Mouse (Mus musculus): ENCODE results near the gene Nos1ap.

Nos1ap gene

DNA sequence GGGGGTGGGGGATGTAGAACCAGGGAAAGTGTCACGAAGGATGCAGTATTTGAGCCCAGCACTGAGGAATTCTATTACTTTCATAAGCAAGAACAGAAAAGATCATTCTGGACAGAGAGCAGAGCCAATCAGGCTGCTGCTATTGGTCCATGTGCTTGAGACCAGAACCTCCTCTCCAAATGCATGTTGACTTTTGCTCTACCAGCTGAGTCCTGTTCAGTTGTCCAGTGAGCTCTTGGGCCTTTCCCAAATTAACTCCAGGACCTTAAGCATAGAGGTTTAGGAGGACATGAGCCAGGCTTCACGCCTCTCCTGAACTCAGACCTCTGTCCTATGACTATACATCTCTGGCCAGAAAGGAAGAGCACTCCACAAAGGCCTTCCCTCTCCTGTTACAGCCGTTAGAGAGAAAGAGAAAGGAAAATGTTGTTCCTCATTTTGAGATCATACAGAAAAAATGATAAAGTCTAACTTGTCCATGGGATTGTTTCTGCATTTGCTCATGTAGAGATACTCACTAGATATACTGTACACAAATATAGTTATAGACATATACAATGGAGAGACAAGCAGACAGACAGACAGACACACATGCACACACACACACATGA lies 18.9 kb upstream of the Nos1ap start:
- DNase-seq (ENCODE audit: low read depth, low spot score): no peak
- H3K36me3 ChIP-seq (ENCODE audit: control insufficient read depth, insufficient read depth, low read length, poor library complexity, severe bottlenecking): no peaks in the 10 kb centered on the region
- H3K27me3 ChIP-seq (ENCODE audit: control insufficient read depth, insufficient read depth, low read length, poor library complexity, severe bottlenecking): no peaks in the 10 kb centered on the region

DNA sequence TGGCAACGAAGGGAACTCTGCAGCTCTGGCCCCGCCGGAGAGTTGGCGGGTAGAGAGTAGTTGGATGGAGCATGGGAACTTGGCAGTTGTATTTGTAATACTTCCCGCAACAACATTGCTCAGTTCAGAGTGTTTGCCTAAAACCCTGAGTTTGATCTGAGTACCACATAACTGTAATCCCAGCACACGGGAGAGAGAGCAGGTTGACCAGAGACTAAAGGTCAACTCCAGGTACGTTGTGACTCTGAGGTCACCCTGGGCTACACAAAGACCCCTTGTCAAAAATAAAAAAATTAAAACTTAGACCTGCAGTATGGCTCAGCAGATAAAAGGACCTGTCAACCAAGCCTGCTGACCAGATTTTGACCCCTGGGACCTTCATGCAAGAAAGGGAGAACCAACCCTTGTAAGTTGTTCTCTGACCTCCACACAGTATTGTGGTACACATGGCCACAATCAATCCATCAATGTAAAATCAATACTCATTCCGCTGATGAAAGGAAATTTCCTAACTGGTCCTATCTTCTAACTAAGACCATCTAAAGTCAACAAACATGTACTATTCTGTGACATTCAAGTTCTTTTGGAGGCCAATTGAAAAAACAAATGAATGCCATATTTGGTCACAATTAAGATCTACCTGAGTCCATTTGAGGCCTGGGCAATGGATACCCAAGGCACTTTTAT lies 17.7 kb upstream of the Nos1ap start:
- DNase-seq (ENCODE audit: low read depth, low spot score): no peak
- Histone ChIP-seq H3K36me3 (ENCODE audit: control insufficient read depth, insufficient read depth, low read length, poor library complexity, severe bottlenecking) (no peaks in the 10 kb centered on the region), H3K27me3 (ENCODE audit: control insufficient read depth, insufficient read depth, low read length, poor library complexity, severe bottlenecking) (no peaks in the 10 kb centered on the region)

DNA sequence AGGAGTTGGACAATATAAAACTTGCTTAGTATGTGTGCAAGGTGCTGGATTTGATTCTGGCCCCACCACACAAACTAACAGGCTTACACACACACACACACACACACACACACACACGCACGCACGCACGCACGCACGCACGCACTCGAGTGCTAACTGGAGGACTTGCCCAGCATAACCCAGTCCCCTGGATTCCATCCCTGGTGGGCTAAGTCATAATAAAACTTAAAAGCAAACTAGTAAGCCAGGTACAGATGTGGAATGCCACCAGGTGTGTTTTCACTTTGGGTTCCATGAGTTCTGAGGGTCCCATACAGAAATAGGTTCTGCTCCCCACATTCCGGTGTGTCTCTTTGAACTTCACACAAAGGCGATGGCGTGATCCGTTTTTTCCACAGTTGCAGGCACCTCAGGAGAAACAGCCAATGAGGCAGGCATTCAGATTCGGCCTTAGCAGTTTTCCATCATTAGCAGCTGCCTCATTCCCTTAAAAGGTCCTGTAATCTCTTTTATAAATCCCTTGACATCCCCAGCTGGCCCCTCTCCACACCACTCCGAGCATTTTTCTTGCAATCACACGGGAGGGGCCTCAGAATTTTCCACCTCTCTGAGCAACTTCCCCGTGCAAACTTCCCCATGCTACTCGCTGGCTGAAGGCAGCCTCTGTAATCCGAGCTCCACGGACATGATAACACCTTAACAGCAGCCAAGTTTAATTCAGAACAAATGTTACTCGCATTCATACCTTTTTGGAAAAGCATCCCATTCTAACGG lies 15.8 kb upstream of the Nos1ap start:
- Histone ChIP-seq H3K36me3 (ENCODE audit: control insufficient read depth, insufficient read depth, low read length, poor library complexity, severe bottlenecking) (no peaks in the 10 kb centered on the region), H3K27me3 (ENCODE audit: control insufficient read depth, insufficient read depth, low read length, poor library complexity, severe bottlenecking) (no peaks in the 10 kb centered on the region)
- DNase-seq (ENCODE audit: low read depth, low spot score): no peak

DNA sequence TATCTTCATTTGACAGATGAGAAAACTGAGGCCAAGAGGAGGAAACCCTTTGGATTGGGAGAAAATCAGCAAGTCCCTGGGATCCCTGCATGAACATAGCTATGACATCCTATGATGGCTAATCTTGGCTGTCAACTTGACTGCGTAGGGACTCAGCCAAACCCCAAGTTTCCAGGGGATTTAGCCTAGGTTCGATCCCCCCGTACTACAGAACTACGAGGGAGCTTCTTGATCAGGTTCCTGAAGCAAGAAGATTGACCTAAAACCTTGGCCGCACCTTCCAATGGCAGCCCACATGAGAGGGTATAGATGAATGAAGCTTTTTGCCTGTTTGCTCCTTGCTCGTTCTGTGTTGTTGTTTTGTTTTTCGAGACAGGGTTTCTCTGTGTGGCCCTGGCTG lies 4.9 kb upstream of the Nos1ap start:
- DNase-seq (ENCODE audit: low read depth, low spot score): no peak
- H3K36me3 ChIP-seq (ENCODE audit: control insufficient read depth, insufficient read depth, low read length, poor library complexity, severe bottlenecking): no peaks in the 10 kb centered on the region

DNA sequence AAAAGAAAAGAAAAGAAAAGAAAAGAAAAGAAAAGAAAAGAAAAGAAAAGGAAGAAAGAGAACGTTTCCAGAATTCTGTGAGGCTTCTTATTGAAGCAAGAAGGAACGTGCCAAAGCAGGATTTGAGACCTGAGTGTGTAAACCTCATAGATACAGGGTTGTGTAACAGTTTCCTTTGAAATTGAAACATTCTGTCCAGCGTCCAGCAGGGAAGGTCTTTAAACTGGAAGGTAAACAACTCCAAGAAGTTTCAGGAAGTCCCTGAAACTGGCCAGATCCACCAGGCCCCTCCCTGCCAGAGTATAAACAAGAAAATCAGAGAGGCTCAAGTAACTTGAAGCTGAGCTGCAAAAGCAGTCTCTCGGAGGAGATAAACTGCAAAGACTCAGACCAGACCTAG lies 870 bp upstream of the Nos1ap start:
- Histone ChIP-seq H3K27me3 (ENCODE audit: control insufficient read depth, insufficient read depth, low read length, poor library complexity, severe bottlenecking) (no peaks in the 10 kb centered on the region), H3K36me3 (ENCODE audit: control insufficient read depth, insufficient read depth, low read length, poor library complexity, severe bottlenecking) (no peaks in the 10 kb centered on the region)
- no peak for DNase-seq (ENCODE audit: low read depth, low spot score)

More for the DNA sequence above, 4.9 kb upstream of the Nos1ap start:
- H3K27me3 ChIP-seq (ENCODE audit: control insufficient read depth, insufficient read depth, low read length, poor library complexity, severe bottlenecking): no peaks in the 10 kb centered on the region

DNA sequence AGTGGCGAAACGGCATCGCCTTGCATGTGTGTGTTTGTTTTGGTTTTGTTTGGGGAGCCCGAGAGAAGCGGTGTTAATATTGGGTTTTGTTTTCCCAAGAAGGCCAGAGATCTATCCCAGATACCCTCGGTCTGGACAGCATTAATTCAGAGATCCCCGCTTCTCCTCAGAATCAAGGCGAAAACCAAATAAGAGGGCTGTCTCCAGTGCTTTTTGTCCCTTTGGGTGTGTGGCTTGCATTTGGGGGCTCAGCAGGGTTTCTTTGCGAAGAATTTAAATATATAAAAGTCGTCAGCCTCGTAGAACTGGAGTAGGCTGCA lies 340 bp upstream of the Nos1ap start:
- no peaks in the 10 kb centered on the region for H3K27me3 ChIP-seq (ENCODE audit: control insufficient read depth, insufficient read depth, low read length, poor library complexity, severe bottlenecking)
- no peak for DNase-seq (ENCODE audit: low read depth, low spot score)
- H3K36me3 ChIP-seq (ENCODE audit: control insufficient read depth, insufficient read depth, low read length, poor library complexity, severe bottlenecking): no peaks in the 10 kb centered on the region

DNA sequence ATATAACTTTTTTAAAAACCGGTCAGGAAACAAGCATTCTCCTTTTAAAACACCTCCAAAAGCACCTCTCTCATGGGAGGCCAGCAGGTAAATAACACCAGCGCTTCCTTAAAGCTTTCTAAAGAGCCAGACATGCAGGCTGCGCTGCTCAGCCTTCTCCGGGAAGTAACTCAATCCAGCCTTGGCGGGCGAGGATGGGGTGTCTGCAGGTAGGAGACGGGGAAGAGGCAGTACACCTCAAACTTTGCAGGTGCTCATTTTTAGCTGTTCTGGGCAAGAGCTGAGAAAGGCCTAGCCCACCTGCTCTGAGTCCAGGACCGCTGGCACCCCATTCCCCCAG lies 812 bp downstream of the Nos1ap start:
- no peak for DNase-seq (ENCODE audit: low read depth, low spot score)
- no peaks in the 10 kb centered on the region for H3K27me3 ChIP-seq (ENCODE audit: control insufficient read depth, insufficient read depth, low read length, poor library complexity, severe bottlenecking)
- no peaks in the 10 kb centered on the region for H3K36me3 ChIP-seq (ENCODE audit: control insufficient read depth, insufficient read depth, low read length, poor library complexity, severe bottlenecking)

DNA sequence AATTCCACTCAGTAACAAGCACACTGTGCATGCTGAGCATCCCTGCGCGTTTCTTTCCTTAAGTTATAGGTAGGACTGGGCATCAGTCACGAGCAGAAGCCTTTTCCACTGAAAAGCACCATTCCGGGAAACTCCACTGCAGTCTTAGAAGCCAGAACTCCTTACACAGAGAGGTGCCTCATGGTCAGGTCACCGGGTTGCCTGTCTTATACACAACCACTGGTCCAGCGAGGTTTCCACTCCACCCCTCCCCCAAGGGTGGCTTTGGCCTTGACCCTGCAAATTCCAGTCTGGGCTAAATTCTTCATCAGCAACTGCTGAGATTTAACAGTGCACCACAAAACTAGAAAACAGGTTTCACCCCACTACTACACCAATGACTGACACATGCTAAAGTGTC lies 1.3 kb downstream of the Nos1ap start:
- DNase-seq (ENCODE audit: low read depth, low spot score): no peak
- H3K27me3 ChIP-seq (ENCODE audit: control insufficient read depth, insufficient read depth, low read length, poor library complexity, severe bottlenecking): no peaks in the 10 kb centered on the region
- no peaks in the 10 kb centered on the region for H3K36me3 ChIP-seq (ENCODE audit: control insufficient read depth, insufficient read depth, low read length, poor library complexity, severe bottlenecking)

DNA sequence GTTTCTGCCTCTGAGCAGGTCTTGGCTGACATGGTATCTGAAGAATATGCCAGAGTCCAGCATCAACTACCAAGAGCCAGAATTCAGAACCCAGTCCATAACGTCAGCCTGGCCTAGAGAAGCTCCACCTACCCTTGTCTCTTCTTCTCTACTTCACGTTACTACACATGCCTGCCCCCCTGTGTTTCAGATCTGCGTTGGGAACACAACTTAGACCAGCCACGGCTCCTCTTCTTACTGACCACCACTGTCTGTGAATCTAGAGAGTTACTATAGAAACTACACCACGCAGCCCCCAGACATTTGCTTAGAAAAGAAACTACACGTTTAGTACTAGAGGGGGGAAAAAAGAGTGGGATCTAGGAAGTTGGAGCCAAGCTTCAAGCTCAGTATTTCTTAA lies 2.9 kb downstream of the Nos1ap start:
- no peak for DNase-seq (ENCODE audit: low read depth, low spot score)
- H3K27me3 ChIP-seq (ENCODE audit: control insufficient read depth, insufficient read depth, low read length, poor library complexity, severe bottlenecking): no peaks in the 10 kb centered on the region
- no peaks in the 10 kb centered on the region for H3K36me3 ChIP-seq (ENCODE audit: control insufficient read depth, insufficient read depth, low read length, poor library complexity, severe bottlenecking)

DNA sequence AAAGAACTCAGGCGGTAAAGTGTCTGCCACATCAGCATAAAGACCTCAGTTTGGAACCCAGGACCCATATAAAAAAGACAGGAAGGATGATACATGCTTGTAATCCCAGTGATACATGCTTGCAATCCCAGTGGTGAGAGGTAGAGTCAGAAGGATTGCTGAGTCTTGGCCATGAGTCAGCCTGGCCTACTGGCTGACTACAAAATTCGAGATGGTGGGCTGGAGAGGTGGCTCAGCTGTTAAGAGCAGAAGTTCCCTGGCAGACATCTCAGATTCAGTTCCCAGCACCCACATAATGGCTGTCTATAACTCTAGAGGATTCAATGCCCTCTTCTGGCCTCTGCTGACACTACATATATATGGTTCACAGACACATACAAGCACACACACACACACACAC lies 5.7 kb downstream of the Nos1ap start:
- no peak for DNase-seq (ENCODE audit: low read depth, low spot score)
- Histone ChIP-seq H3K27me3 (ENCODE audit: control insufficient read depth, insufficient read depth, low read length, poor library complexity, severe bottlenecking) (no peaks in the 10 kb centered on the region), H3K36me3 (ENCODE audit: control insufficient read depth, insufficient read depth, low read length, poor library complexity, severe bottlenecking) (no peaks in the 10 kb centered on the region)

DNA sequence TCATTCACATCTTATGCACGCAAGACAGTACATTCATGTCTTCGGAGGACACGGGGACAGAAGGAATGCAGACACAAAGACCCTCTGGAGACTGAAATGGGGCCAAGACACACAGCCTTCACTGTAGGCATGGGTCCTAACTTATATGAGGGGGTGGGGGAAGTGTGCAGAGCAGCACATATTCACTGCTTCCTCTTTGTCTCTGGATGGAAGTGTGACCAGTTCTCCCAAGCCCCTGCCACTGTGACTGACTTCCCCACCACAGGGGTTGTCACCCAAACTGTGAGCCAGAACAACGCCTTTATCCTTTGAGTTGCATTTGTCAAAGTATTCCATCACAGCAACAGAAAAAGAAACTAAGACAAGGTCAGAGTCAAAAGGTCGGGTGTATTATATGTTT lies 7.3 kb downstream of the Nos1ap start:
- Histone ChIP-seq H3K27me3 (ENCODE audit: control insufficient read depth, insufficient read depth, low read length, poor library complexity, severe bottlenecking) (no peaks in the 10 kb centered on the region), H3K36me3 (ENCODE audit: control insufficient read depth, insufficient read depth, low read length, poor library complexity, severe bottlenecking) (no peaks in the 10 kb centered on the region)
- no peak for DNase-seq (ENCODE audit: low read depth, low spot score)

DNA sequence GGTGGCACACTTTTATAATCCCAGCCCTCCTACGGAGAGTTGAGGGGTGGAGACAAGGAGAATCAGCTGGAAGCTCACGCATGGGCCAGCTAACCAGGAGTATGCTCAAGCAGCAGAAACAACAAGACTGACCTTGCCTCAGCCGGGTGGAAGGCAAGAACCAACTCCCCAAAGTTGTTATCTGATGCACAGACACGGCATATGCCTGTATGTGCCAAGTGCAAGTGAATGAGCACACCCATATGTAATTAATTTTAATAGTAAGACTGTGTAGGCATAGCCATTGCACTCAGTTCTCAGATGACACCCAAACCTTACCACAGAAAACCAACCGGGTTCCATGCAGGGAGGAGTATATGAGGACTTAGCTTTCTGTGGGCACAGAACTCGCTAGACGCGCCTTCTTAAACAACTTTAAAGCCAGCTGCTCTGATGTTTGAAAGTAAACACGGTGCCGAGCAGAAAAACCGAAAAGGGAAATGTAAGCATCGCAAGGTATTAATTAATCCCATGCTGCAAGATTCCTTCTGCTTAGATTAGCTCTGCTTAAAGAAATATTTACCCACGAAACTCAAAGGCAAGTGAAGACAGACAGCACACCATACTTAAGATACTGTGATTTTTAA lies 9.1 kb downstream of the Nos1ap start:
- no peaks in the 10 kb centered on the region for H3K27me3 ChIP-seq (ENCODE audit: control insufficient read depth, insufficient read depth, low read length, poor library complexity, severe bottlenecking)
- DNase-seq (ENCODE audit: low read depth, low spot score): no peak
- no peaks in the 10 kb centered on the region for H3K36me3 ChIP-seq (ENCODE audit: control insufficient read depth, insufficient read depth, low read length, poor library complexity, severe bottlenecking)

DNA sequence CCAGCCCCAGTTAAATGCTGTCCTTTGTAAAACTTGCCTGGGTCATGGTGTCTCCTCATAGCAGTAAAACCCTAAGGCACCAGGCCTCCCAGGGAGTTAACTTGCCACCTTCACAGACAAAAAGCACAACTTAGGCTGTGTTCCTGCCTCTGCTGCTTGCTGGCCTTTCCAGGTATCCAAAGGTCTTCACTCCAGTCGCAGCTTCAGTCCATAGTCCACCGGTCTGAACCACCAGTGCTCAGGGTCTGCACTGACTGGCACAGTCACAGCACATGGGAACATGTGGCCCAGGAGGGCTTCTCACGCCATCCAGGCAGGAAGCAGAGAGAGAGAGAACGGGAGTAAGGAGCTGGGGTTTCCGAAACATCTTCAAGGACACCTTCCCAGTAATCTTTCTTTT lies 10.2 kb downstream of the Nos1ap start:
- Histone ChIP-seq H3K36me3 (ENCODE audit: control insufficient read depth, insufficient read depth, low read length, poor library complexity, severe bottlenecking) (no peaks in the 10 kb centered on the region), H3K27me3 (ENCODE audit: control insufficient read depth, insufficient read depth, low read length, poor library complexity, severe bottlenecking) (no peaks in the 10 kb centered on the region)
- DNase-seq (ENCODE audit: low read depth, low spot score): no peak

DNA sequence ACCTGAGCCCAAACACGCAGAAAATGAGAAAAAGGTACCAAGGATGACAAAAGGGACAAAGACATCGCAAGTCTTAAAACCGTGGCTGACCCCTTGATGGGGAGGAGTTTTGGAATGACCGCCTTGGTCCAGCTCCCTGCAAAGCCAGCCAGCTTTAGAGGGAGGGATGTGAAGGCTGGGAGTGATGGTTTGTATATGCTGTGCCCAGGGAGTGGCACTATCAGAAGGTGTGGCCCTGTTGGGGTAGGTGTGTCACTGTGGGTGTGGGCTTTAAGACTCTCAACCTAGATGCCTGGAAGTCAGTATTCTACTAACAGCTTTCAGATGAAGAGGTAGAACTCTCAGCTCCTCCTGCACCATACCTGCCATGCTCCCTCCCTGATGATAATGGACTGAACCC lies 10.6 kb downstream of the Nos1ap start:
- Histone ChIP-seq H3K36me3 (ENCODE audit: control insufficient read depth, insufficient read depth, low read length, poor library complexity, severe bottlenecking) (no peaks in the 10 kb centered on the region), H3K27me3 (ENCODE audit: control insufficient read depth, insufficient read depth, low read length, poor library complexity, severe bottlenecking) (no peaks in the 10 kb centered on the region)
- no peak for DNase-seq (ENCODE audit: low read depth, low spot score)

DNA sequence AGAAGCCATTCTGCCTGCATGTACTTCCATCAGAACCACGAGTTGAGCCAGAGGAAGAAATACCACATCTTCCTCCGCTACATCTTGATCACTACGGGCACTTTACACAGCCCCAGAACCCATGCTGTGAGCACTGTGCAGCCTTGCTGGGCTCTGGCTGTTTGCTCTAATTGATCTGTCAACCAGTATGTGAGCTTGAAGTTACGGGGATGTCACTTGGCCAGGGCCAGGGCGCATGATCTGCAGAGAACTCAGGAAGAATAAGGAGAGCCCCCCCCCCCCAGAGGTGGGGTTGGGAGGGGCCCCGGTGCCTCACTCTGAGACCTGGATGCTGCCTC lies 13.0 kb downstream of the Nos1ap start:
- Histone ChIP-seq H3K36me3 (ENCODE audit: control insufficient read depth, insufficient read depth, low read length, poor library complexity, severe bottlenecking) (no peaks in the 10 kb centered on the region), H3K27me3 (ENCODE audit: control insufficient read depth, insufficient read depth, low read length, poor library complexity, severe bottlenecking) (no peaks in the 10 kb centered on the region)
- no peak for DNase-seq (ENCODE audit: low read depth, low spot score)

Data from splenic B cell, adult 2 months (primary cell).